Mouse (Mus musculus): Measurements from ENCODE around the gene Cabp7. TPM values are rescaled to one million over a fixed set of nuclear protein-coding genes. Genes with fewer than 3 reads are reported as not detected.

Cabp7 gene
- total RNA-seq, 1 experiment: 1.9 TPM

DNA sequence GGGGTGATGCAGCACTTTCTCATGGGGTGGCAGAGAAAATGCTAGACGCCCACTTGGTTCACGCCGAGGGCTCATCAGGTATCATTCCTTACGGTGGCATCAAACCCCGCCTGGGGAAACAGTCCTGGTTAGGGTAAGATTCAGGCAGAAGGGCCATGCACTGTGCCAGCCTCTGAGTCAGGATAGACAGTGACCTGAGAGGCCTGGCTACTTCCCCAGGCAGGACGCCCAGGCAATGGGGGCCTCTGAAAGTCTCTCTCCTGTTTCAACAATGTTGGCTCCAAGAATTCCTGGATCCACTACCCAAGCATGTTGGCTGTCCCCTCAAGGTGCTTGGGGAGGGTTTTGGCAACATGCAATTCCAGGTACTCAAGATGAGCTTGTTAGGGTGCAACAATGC is 23.3 kb upstream of the Cabp7 start:
- no peak for TF ChIP-seq HCFC1 (IDR thresholded peaks at IDR 0.05; ENCODE audit: borderline replicate concordance, insufficient read depth, low read length)
- no peak for TF ChIP-seq ZNF384 (IDR thresholded peaks at IDR 0.05; ENCODE audit: low read depth, low read length)
- TF ChIP-seq MAFK (IDR thresholded peaks at IDR 0.05; ENCODE audit: insufficient read depth, low read depth, low read length): no peak
- TF ChIP-seq ZC3H11A (IDR thresholded peaks at IDR 0.05; ENCODE audit: borderline replicate concordance, low read depth, low read length): no peak
- no peak for TF ChIP-seq CHD2 (IDR thresholded peaks at IDR 0.05; ENCODE audit: low read depth, low read length)
- H3K36me3 ChIP-seq (ENCODE audit: control insufficient read depth, insufficient read depth, low read length, poor library complexity, severe bottlenecking): peaks cover 9% of the 10 kb centered on the region; the same call in 1 of the 2 replicates
- in situ Hi-C loops (cut with MboI; ENCODE audit: low sequenced_read_pairs in 2 of 2, unreplicated experiment in 2 of 2): no loop called here

GRCm38 (mm10) chr11:4769293-4769692 is 22.7 kb upstream of the Cabp7 start:
- Histone ChIP-seq H3K36me3 (ENCODE audit: control insufficient read depth, insufficient read depth, low read length, poor library complexity, severe bottlenecking) (peaks cover 9% of the 10 kb centered on the region; the same call in 1 of the 2 replicates), H3K9me3 (ENCODE audit: control insufficient read depth, insufficient read depth, low read depth, low read length) (no peaks in the 10 kb centered on the region), H3K4me3 (ENCODE audit: insufficient read depth in 1 of 2, low read depth in 1 of 2, low read length in 2 of 2, poor library complexity in 1 of 2, severe bottlenecking in 1 of 2) (no peak overlapping the region), H3K4me1 (ENCODE audit: control insufficient read depth in 2 of 2, insufficient read depth in 2 of 2, low read length in 2 of 2, poor library complexity in 1 of 2) (peaks cover 0 to 12% of the 10 kb centered on the region in 2 experiments; a peak in 2 of 4 replicates), H3K27ac (ENCODE audit: insufficient read depth, low read depth, low read length, poor library complexity, severe bottlenecking) (no peak overlapping the region), H3K9ac (ENCODE audit: insufficient read depth, low read depth, low read length, poor library complexity, severe bottlenecking) (no peak overlapping the region)
- in situ Hi-C loops (cut with MboI; ENCODE audit: low sequenced_read_pairs in 2 of 2, unreplicated experiment in 2 of 2): no loop called here
- no peak for DNase-seq (ENCODE audit: low read depth, low spot score)
- TF ChIP-seq ZNF384 (IDR thresholded peaks at IDR 0.05; ENCODE audit: low read depth, low read length): no peak
- TF ChIP-seq CHD2 (IDR thresholded peaks at IDR 0.05; ENCODE audit: low read depth, low read length): no peak
- no peak for TF ChIP-seq ZC3H11A (IDR thresholded peaks at IDR 0.05; ENCODE audit: borderline replicate concordance, low read depth, low read length)
- TF ChIP-seq HCFC1 (IDR thresholded peaks at IDR 0.05; ENCODE audit: borderline replicate concordance, insufficient read depth, low read length): no peak
- TF ChIP-seq MAFK (IDR thresholded peaks at IDR 0.05; ENCODE audit: insufficient read depth, low read depth, low read length): no peak

More for the DNA sequence above, 23.3 kb upstream of the Cabp7 start:
- H3K4me3 ChIP-seq (ENCODE audit: insufficient read depth in 1 of 2, low read depth in 1 of 2, low read length in 2 of 2, poor library complexity in 1 of 2, severe bottlenecking in 1 of 2): no peak overlapping the region
- peaks cover 0 to 9% of the 10 kb centered on the region in 2 experiments; a peak in 1 of 4 replicates for H3K4me1 ChIP-seq (ENCODE audit: control insufficient read depth in 2 of 2, insufficient read depth in 2 of 2, low read length in 2 of 2, poor library complexity in 1 of 2)
- no peaks in the 10 kb centered on the region for H3K9me3 ChIP-seq (ENCODE audit: control insufficient read depth, insufficient read depth, low read depth, low read length)
- no peak for DNase-seq (ENCODE audit: low read depth, low spot score)
- no peak overlapping the region for H3K9ac ChIP-seq (ENCODE audit: insufficient read depth, low read depth, low read length, poor library complexity, severe bottlenecking)
- H3K27ac ChIP-seq (ENCODE audit: insufficient read depth, low read depth, low read length, poor library complexity, severe bottlenecking): no peak overlapping the region

GRCm38 (mm10) chr11:4768399-4768798 is 21.8 kb upstream of the Cabp7 start:
- no peaks in the 10 kb centered on the region for H3K9me3 ChIP-seq (ENCODE audit: control insufficient read depth, insufficient read depth, low read depth, low read length)
- peaks cover 0 to 16% of the 10 kb centered on the region in 2 experiments; a peak in 2 of 4 replicates for H3K4me1 ChIP-seq (ENCODE audit: control insufficient read depth in 2 of 2, insufficient read depth in 2 of 2, low read length in 2 of 2, poor library complexity in 1 of 2)
- no peak overlapping the region for H3K4me3 ChIP-seq (ENCODE audit: insufficient read depth in 1 of 2, low read depth in 1 of 2, low read length in 2 of 2, poor library complexity in 1 of 2, severe bottlenecking in 1 of 2)
- H3K9ac ChIP-seq (ENCODE audit: insufficient read depth, low read depth, low read length, poor library complexity, severe bottlenecking): no peak overlapping the region
- H3K27ac ChIP-seq (ENCODE audit: insufficient read depth, low read depth, low read length, poor library complexity, severe bottlenecking): no peak overlapping the region
- in situ Hi-C loops (cut with MboI; ENCODE audit: low sequenced_read_pairs in 2 of 2, unreplicated experiment in 2 of 2): no loop called here
- peaks cover 9% of the 10 kb centered on the region; the same call in 1 of the 2 replicates for H3K36me3 ChIP-seq (ENCODE audit: control insufficient read depth, insufficient read depth, low read length, poor library complexity, severe bottlenecking)
- TF ChIP-seq ZC3H11A (IDR thresholded peaks at IDR 0.05; ENCODE audit: borderline replicate concordance, low read depth, low read length): no peak
- no peak for TF ChIP-seq HCFC1 (IDR thresholded peaks at IDR 0.05; ENCODE audit: borderline replicate concordance, insufficient read depth, low read length)
- no peak for TF ChIP-seq ZNF384 (IDR thresholded peaks at IDR 0.05; ENCODE audit: low read depth, low read length)
- no peak for TF ChIP-seq CHD2 (IDR thresholded peaks at IDR 0.05; ENCODE audit: low read depth, low read length)
- no peak for TF ChIP-seq MAFK (IDR thresholded peaks at IDR 0.05; ENCODE audit: insufficient read depth, low read depth, low read length)
- DNase-seq (ENCODE audit: low read depth, low spot score): no peak

GRCm38 (mm10) chr11:4764476-4764875 is 17.9 kb upstream of the Cabp7 start:
- peaks cover 0 to 24% of the 10 kb centered on the region in 2 experiments; a peak in 2 of 4 replicates for H3K4me1 ChIP-seq (ENCODE audit: control insufficient read depth in 2 of 2, insufficient read depth in 2 of 2, low read length in 2 of 2, poor library complexity in 1 of 2)
- no peak overlapping the region for H3K9ac ChIP-seq (ENCODE audit: insufficient read depth, low read depth, low read length, poor library complexity, severe bottlenecking)
- no peak for DNase-seq (ENCODE audit: low read depth, low spot score)
- 0 out of 2 replicates have a peak, but pooled peaks cover 2% of the 10 kb centered on the region for H3K36me3 ChIP-seq (ENCODE audit: control insufficient read depth, insufficient read depth, low read length, poor library complexity, severe bottlenecking)
- H3K4me3 ChIP-seq (ENCODE audit: insufficient read depth in 1 of 2, low read depth in 1 of 2, low read length in 2 of 2, poor library complexity in 1 of 2, severe bottlenecking in 1 of 2): no peak overlapping the region
- in situ Hi-C loops (cut with MboI; ENCODE audit: low sequenced_read_pairs in 2 of 2, unreplicated experiment in 2 of 2): no loop called here
- H3K9me3 ChIP-seq (ENCODE audit: control insufficient read depth, insufficient read depth, low read depth, low read length): no peaks in the 10 kb centered on the region
- no peak overlapping the region for H3K27ac ChIP-seq (ENCODE audit: insufficient read depth, low read depth, low read length, poor library complexity, severe bottlenecking)
- no peak for TF ChIP-seq CHD2 (IDR thresholded peaks at IDR 0.05; ENCODE audit: low read depth, low read length)
- TF ChIP-seq ZNF384 (IDR thresholded peaks at IDR 0.05; ENCODE audit: low read depth, low read length): no peak
- no peak for TF ChIP-seq MAFK (IDR thresholded peaks at IDR 0.05; ENCODE audit: insufficient read depth, low read depth, low read length)
- TF ChIP-seq HCFC1 (IDR thresholded peaks at IDR 0.05; ENCODE audit: borderline replicate concordance, insufficient read depth, low read length): no peak
- no peak for TF ChIP-seq ZC3H11A (IDR thresholded peaks at IDR 0.05; ENCODE audit: borderline replicate concordance, low read depth, low read length)
